Mouse (Mus musculus) limb, embryonic 15.5 days (tissue): ENCODE data around the gene Gatad2b. TPM values are rescaled to one million over a fixed set of nuclear protein-coding genes. Genes with fewer than 3 reads are reported as not detected.

ENCODE experiments used
- ATAC-seq: fragments of 200-750 bp; cut with Nextera tagmentation; 2 replicates; pipeline ENCODE4 v1.8.0; 2017; ENCODE audit warnings: low read depth, moderate TSS enrichment; ENCODE audit not compliant: insufficient number of reproducible peaks, low FRiP score, low TSS enrichment
- H3K27ac ChIP-seq: fragments of 300-500 bp; sonication (generic); 2 replicates; pipeline ENCODE4 v1.5.1; 2015; ENCODE audit warnings: moderate library complexity, mild to moderate bottlenecking, inconsistent platforms
- H3K27me3 ChIP-seq: fragments of 300-500 bp; sonication (generic); 2 replicates; pipeline ENCODE4 v1.6.1; 2015; ENCODE audit warnings: inconsistent platforms
- H3K36me3 ChIP-seq: fragments of 300-500 bp; sonication (generic); 2 replicates; pipeline ENCODE4 v1.6.1; 2015; ENCODE audit warnings: inconsistent platforms
- H3K4me1 ChIP-seq: fragments of 300-500 bp; sonication (generic); 2 replicates; pipeline ENCODE4 v1.6.1; 2015; ENCODE audit warnings: inconsistent platforms
- H3K4me2 ChIP-seq: fragments of 300-500 bp; sonication (generic); 2 replicates; pipeline ENCODE4 v1.6.1; 2015; ENCODE audit warnings: mild to moderate bottlenecking, inconsistent platforms
- H3K4me3 ChIP-seq: fragments of 300-500 bp; sonication (generic); 2 replicates; pipeline ENCODE4 v1.5.1; 2015; ENCODE audit warnings: mild to moderate bottlenecking, inconsistent platforms
- H3K9ac ChIP-seq: fragments of 300-500 bp; sonication (generic); 2 replicates; pipeline ENCODE4 v1.6.1; 2015; ENCODE audit warnings: inconsistent platforms
- H3K9me3 ChIP-seq: fragments of 300-500 bp; sonication (generic); 2 replicates; pipeline ENCODE4 v1.6.1; 2016; ENCODE audit warnings: inconsistent platforms
- WGBS: fragments of 180-500 bp; shearing (Covaris S2); methylation state at CpG from one replicate; pipeline ENCODE4 v1.1.7; 2015; 5-methylcytosine and 5-hydroxymethylcytosine counted together
- microRNA-seq: library from miRNA; unstranded; fragments of <30 nt; microRNA quantifications from one replicate; pipeline ENCODE4, GENCODE M21; 2016
- polyA plus RNA-seq: library from polyadenylated mRNA; unstranded; fragments of >200 nt; fragmentation: Nextera tagmentation; extraction: Ambion mirVana; gene quantifications from 2 replicates; pipeline ENCODE4 v1.2.1, GENCODE M21; 2015

The Gatad2b gene
- polyA plus RNA-seq, 1 experiment from 2014 or later, result 13.3 TPM

DNA sequence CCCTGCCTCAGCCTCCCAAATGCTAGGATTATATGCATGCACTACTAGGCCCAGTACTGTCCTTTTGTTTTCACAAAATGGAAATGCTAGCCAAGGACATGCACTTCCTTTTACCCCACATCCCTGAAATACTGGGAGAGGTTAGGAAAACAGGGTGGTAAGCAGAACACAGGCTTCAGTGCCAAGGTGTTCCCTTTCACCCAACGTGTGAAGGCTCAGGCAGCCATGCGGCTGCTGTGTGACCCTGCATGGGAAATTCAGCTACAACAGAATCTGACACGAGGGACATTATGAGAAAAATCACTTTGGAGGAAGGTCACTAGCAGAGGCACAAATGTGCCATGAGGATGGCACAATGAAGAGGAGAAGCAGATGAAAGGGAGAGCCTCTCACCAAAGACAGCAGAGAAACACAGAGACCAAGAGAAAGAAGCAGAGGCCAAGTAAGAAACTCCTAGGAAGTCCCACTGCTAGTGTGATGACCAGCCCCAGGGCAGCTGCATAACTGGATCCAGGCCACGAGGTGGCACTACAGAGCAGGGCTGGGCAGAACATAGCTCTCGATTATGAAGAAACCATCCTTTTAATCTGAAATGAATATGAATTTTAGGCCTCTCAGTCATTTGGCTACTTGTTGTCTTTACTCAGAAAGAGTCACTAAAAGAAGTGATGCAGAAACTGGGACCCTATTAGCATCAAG, 119.5 kb downstream of the Gatad2b start:
- Histone ChIP-seq H3K4me2 (no peak overlapping the region), H3K27ac (no peak overlapping the region), H3K9ac (no peak overlapping the region), H3K4me1 (no peaks in the 10 kb centered on the region), H3K27me3 (no peaks in the 10 kb centered on the region), H3K9me3 (no peaks in the 10 kb centered on the region), H3K36me3 (peaks cover 87% of the 10 kb centered on the region), H3K4me3 (no peak overlapping the region)
- no peak for ATAC-seq
- WGBS, result 52% methylated on average over 5 of the region's 5 CpGs

DNA sequence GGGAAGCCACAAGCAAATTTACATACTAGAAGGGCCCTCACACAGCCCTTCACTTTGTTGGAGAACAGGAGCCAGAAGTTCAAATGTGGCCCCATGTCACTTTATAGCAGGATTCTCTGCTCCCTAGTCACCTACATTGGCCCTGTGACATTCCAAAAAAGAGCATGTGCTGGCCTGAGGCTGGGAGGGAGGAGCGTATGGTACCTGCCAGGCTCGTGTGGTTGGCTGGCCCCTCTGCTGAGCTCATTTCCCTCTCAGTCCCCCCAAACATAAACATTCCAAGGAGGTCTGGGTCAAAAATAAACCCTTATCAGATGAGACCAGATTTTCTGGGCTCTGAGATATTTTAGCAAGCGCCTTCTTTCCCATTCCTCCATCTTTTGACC, 120.0 kb downstream of the Gatad2b start:
- ATAC-seq, result no peak
- 54% methylated on average over 3 of the region's 3 CpGs for whole genome bisulfite sequencing
- Histone ChIP-seq H3K36me3 (peaks cover 87% of the 10 kb centered on the region), H3K9ac (no peak overlapping the region), H3K27ac (no peak overlapping the region), H3K4me1 (no peaks in the 10 kb centered on the region), H3K27me3 (no peaks in the 10 kb centered on the region), H3K4me2 (no peak overlapping the region), H3K9me3 (no peaks in the 10 kb centered on the region), H3K4me3 (no peak overlapping the region)

Small RNA genes within 50 kb of the gene (microRNA-seq; reads per million reads assigned to microRNA genes)
- not detected for gene Mir7012

Other genes with a start within 250 kb of the Gatad2b start
- 126 and 140 TPM in 2 replicates for gene 4933434E20Rik, start 241.5 kb upstream of the Gatad2b start, polyA plus RNA-seq
- gene Ubap2l, start 240.6 kb upstream of the Gatad2b start, polyA plus RNA-seq, result 172 and 174 TPM in 2 replicates
- gene Tpm3, start 220.5 kb upstream of the Gatad2b start, polyA plus RNA-seq, result 474 and 545 TPM in 2 replicates
- 0.28 and 0.30 TPM in 2 replicates for gene Nup210l, start 189.0 kb upstream of the Gatad2b start, polyA plus RNA-seq
- 1,355 and 1,817 TPM in 2 replicates for gene Rps27, start 79.5 kb upstream of the Gatad2b start, polyA plus RNA-seq
- 37.5 and 40.9 TPM in 2 replicates for gene Rab13, start 79.5 kb upstream of the Gatad2b start, polyA plus RNA-seq
- gene Jtb, start 61.6 kb upstream of the Gatad2b start, polyA plus RNA-seq, result 112 and 125 TPM in 2 replicates
- gene Creb3l4, start 49.7 kb upstream of the Gatad2b start, polyA plus RNA-seq, result 5.8 and 6.5 TPM in 2 replicates
- gene Slc39a1, start 45.0 kb upstream of the Gatad2b start, polyA plus RNA-seq, result 119 and 122 TPM in 2 replicates
- 20.1 and 20.8 TPM in 2 replicates for gene Crtc2, start 39.0 kb upstream of the Gatad2b start, polyA plus RNA-seq
- 3.9 and 4.7 TPM in 2 replicates for gene Dennd4b, start 28.0 kb upstream of the Gatad2b start, polyA plus RNA-seq
- gene Slc27a3, start 96.8 kb downstream of the Gatad2b start, polyA plus RNA-seq, result 36.2 and 37.0 TPM in 2 replicates
- 25.6 and 28.0 TPM in 2 replicates for gene Ints3, start 140.4 kb downstream of the Gatad2b start, polyA plus RNA-seq
- gene Npr1, start 172.7 kb downstream of the Gatad2b start, polyA plus RNA-seq, result 5.4 and 6.7 TPM in 2 replicates
- 171 and 176 TPM in 2 replicates for gene Ilf2, start 182.9 kb downstream of the Gatad2b start, polyA plus RNA-seq
- 89.9 and 95.4 TPM in 2 replicates for gene Snapin, start 197.9 kb downstream of the Gatad2b start, polyA plus RNA-seq
- gene Chtop, start 216.3 kb downstream of the Gatad2b start, polyA plus RNA-seq, result 146 and 147 TPM in 2 replicates
- gene S100a1, start 221.2 kb downstream of the Gatad2b start, polyA plus RNA-seq, result 38.7 and 40.1 TPM in 2 replicates
- gene S100a13, start 221.3 kb downstream of the Gatad2b start, polyA plus RNA-seq, result 52.1 and 55.0 TPM in 2 replicates
- gene S100a14, start 233.7 kb downstream of the Gatad2b start, polyA plus RNA-seq, result 171 TPM in 2 replicates
- gene S100a16, start 244.1 kb downstream of the Gatad2b start, polyA plus RNA-seq, result 426 and 454 TPM in 2 replicates